Mouse (Mus musculus) midbrain, embryonic 13.5 days (tissue): ENCODE results near the gene Rfxap. TPM values are rescaled to one million over a fixed set of nuclear protein-coding genes. Genes with fewer than 3 reads are reported as not detected.
A peak's percentile ranks its signal among the peaks of the same experiment; 100 is the strongest.

Experiments
- ATAC-seq: fragments of 200-750 bp; cut with Nextera tagmentation; 2 replicates; pipeline ENCODE4 v1.8.0; 2017; ENCODE audit warnings: mild to moderate bottlenecking, moderate TSS enrichment, moderate library complexity
- H3K27ac ChIP-seq: fragments of 300-500 bp; sonication (generic); 2 replicates; pipeline ENCODE4 v1.5.1; 2015; ENCODE audit warnings: inconsistent platforms, mild to moderate bottlenecking, moderate library complexity
- H3K27me3 ChIP-seq: fragments of 300-500 bp; sonication (generic); 2 replicates; pipeline ENCODE4 v1.6.1; 2015; ENCODE audit warnings: mild to moderate bottlenecking, inconsistent platforms
- H3K36me3 ChIP-seq: fragments of 300-500 bp; sonication (generic); 2 replicates; pipeline ENCODE4 v1.6.1; 2015; ENCODE audit warnings: mild to moderate bottlenecking, inconsistent platforms
- H3K4me1 ChIP-seq: fragments of 300-500 bp; sonication (generic); replicated peaks from 2 replicates; pipeline ENCODE4 v1.6.1; 2015; ENCODE audit warnings: inconsistent platforms
- H3K4me2 ChIP-seq: fragments of 300-500 bp; sonication (generic); replicated peaks from 2 replicates; pipeline ENCODE4 v1.6.1; 2015; ENCODE audit warnings: moderate library complexity, mild to moderate bottlenecking, inconsistent platforms
- H3K4me3 ChIP-seq: fragments of 300-500 bp; sonication (generic); replicated peaks from 2 replicates; pipeline ENCODE4 v1.5.1; 2015; ENCODE audit warnings: mild to moderate bottlenecking, inconsistent platforms
- H3K9ac ChIP-seq: fragments of 300-500 bp; sonication (generic); replicated peaks from 2 replicates; pipeline ENCODE4 v1.6.1; 2015; ENCODE audit warnings: mild to moderate bottlenecking, inconsistent platforms
- H3K9me3 ChIP-seq: fragments of 300-500 bp; sonication (generic); 2 replicates; pipeline ENCODE4 v1.6.1; 2016; ENCODE audit warnings: mild to moderate bottlenecking, inconsistent platforms
- WGBS: fragments of 180-500 bp; shearing (Covaris S2); methylation state at CpG from one replicate; pipeline ENCODE4 v1.1.7; 2015; 5-methylcytosine and 5-hydroxymethylcytosine counted together
- polyA plus RNA-seq: library from polyadenylated mRNA; unstranded; fragments of >200 nt; fragmentation: Nextera tagmentation; extraction: Ambion mirVana; gene quantifications from 2 replicates; pipeline ENCODE4 v1.2.1, GENCODE M21; 2015

The Rfxap gene
- polyA plus RNA-seq, 1 experiment from 2014 or later = 40.0 TPM

DNA sequence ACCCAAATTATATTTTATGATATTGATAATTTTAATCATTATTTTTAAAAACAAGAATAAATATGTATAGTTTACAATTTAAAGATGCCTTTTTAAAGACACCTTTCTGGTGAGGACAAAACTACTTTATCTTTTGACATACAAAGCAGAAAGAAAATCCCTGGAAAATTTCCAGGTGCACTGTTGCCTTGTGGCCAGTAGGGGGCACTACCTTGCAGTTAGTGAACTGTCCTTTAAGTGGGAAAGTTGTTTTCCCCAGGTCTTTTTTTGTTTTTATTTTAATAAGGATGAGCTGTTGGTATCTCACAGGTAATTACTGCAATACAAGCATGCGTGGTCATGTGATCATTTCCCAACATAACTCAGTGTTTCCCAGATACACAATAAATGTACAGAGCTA is 11.8 kb downstream of the Rfxap start:
- no peaks in the 10 kb centered on the region for H3K4me1 ChIP-seq
- 100% methylated on average over 1 of the region's 1 CpGs for WGBS
- no peak overlapping the region for H3K4me3 ChIP-seq
- no peak overlapping the region for H3K27ac ChIP-seq
- H3K9me3 ChIP-seq = peaks cover 9% of the 10 kb centered on the region
- H3K27me3 ChIP-seq = no peaks in the 10 kb centered on the region
- H3K36me3 ChIP-seq = no peaks in the 10 kb centered on the region
- H3K4me2 ChIP-seq = no peak overlapping the region
- H3K9ac ChIP-seq = no peak overlapping the region
- no peak for ATAC-seq

DNA sequence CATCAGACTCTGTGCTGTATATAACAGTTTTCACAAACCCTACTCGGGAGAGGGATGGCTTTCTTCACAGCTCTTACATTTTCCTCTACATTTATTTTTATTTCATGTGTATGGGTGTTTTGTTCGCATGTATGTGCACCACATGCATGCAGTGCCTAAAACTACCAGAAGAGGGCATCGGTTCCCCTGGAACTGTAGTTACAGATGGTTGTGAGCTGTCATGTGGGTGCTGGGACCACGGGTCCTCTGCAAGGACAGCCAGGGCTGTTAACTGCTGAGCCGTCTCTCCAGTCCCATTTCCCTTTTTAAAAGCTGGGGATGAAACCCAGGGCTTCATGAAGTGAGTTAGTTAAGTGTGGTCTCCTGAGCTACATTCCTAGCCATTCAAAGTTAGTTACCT is 12.2 kb downstream of the Rfxap start:
- no peak for ATAC-seq
- 94% methylated on average over 5 of the region's 5 CpGs for WGBS
- H3K4me1 ChIP-seq = no peaks in the 10 kb centered on the region
- peaks cover 9% of the 10 kb centered on the region for H3K9me3 ChIP-seq
- no peak overlapping the region for H3K9ac ChIP-seq
- H3K4me3 ChIP-seq = no peak overlapping the region
- H3K36me3 ChIP-seq = no peaks in the 10 kb centered on the region
- no peak overlapping the region for H3K4me2 ChIP-seq
- no peak overlapping the region for H3K27ac ChIP-seq
- H3K27me3 ChIP-seq = no peaks in the 10 kb centered on the region

DNA sequence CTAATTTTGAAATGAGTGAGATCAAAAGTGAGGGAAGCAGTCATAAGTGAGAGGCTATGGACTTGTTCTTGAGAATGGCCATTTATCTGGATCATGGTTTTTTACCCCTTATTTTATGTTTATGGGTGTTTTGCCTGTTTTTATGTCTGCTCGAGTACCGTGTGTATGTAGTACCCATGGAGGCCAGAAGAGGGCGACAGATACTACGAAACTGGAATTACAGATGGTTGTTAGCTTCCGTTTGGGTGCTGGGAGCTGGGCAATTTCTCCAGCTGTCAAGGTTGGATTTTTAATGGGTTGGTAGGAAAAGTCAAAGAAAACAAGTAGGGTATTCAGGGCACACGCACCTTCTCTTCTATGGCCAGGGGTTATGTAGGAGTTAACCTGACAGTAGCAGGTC is 13.8 kb downstream of the Rfxap start:
- H3K4me2 ChIP-seq = no peak overlapping the region
- no peak overlapping the region for H3K9ac ChIP-seq
- no peak overlapping the region for H3K27ac ChIP-seq
- ATAC-seq = no peak
- H3K4me1 ChIP-seq = no peaks in the 10 kb centered on the region
- peaks cover 9% of the 10 kb centered on the region for H3K9me3 ChIP-seq
- H3K27me3 ChIP-seq = no peaks in the 10 kb centered on the region
- no peak overlapping the region for H3K4me3 ChIP-seq
- no peaks in the 10 kb centered on the region for H3K36me3 ChIP-seq
- WGBS = 85% methylated on average over 6 of the region's 6 CpGs

DNA sequence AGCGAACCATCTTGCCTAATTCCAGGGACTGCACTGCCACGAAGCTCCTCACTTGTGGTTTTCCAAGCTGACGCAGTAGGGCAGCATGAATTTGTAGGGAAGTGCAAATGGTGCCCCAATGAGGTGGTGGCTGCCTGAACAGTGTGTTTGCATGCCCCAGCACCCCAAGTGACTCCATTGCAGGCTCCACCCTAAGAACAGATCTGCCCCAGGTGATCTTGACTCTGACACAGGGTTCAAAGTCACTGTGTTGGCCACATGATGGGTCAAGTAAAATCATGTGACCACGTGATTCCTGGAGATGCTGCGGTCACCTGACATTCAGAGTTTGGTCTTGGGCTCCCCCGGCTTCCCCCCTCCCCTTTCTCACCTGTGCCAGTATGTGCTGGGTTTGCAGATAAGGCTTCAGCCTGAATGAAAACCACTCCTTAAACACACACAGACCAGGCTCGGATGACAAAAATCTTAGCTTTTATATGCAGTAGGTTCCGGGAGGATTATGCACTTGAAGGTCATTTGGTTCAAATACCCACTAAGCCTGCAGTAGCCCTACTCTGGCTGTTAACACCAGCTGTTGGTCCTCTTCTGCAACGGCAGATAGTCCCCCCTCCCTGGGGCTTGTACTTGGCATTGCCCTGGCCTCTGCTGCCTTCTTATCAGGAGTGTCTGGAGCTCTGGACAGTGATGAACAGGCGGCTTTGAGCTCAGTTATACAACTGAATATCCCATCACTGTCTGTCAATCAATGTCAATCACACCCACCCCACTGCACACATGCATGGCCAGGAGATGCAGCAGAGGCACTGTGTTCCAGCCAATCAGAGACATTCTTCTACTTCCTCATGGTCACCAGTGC is 15.5 kb downstream of the Rfxap start:
- Histone ChIP-seq H3K4me3 (no peak overlapping the region), H3K27me3 (no peaks in the 10 kb centered on the region), H3K27ac (no peak overlapping the region), H3K9ac (no peak overlapping the region), H3K36me3 (no peaks in the 10 kb centered on the region), H3K9me3 (peaks cover 9% of the 10 kb centered on the region), H3K4me2 (no peak overlapping the region), H3K4me1 (no peaks in the 10 kb centered on the region)
- 75% methylated on average over 10 of the region's 10 CpGs for WGBS
- ATAC-seq = peak; percentile 55; the same call in 1 of the 2 replicates

DNA sequence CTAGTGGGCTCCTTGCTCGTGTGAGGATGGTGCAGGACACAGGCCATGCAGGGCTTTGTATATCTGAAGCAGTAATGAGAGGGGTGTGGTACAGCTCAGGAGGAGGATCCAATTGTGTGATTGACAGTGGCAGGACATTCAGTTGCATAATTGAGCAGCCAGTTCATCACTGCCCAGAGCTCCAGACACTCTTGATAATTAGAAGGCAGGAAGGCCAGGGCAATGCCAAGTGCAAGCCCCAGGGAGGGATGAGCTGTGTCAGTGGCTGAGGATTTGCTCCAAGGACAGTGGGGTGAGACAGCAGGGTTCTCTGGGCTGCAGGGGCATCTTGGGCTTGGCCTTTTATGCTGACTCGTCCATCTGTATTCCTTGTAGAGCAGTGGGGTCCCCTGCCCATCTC is 17.0 kb downstream of the Rfxap start:
- H3K4me1 ChIP-seq = no peaks in the 10 kb centered on the region
- H3K9me3 ChIP-seq = peaks cover 9% of the 10 kb centered on the region
- H3K9ac ChIP-seq = no peak overlapping the region
- no peak overlapping the region for H3K4me2 ChIP-seq
- ATAC-seq = peak; percentile 43; the same call in 1 of the 2 replicates
- H3K27me3 ChIP-seq = no peaks in the 10 kb centered on the region
- H3K27ac ChIP-seq = no peak overlapping the region
- 52% methylated on average over 2 of the region's 2 CpGs for WGBS
- H3K36me3 ChIP-seq = no peaks in the 10 kb centered on the region
- H3K4me3 ChIP-seq = no peak overlapping the region

DNA sequence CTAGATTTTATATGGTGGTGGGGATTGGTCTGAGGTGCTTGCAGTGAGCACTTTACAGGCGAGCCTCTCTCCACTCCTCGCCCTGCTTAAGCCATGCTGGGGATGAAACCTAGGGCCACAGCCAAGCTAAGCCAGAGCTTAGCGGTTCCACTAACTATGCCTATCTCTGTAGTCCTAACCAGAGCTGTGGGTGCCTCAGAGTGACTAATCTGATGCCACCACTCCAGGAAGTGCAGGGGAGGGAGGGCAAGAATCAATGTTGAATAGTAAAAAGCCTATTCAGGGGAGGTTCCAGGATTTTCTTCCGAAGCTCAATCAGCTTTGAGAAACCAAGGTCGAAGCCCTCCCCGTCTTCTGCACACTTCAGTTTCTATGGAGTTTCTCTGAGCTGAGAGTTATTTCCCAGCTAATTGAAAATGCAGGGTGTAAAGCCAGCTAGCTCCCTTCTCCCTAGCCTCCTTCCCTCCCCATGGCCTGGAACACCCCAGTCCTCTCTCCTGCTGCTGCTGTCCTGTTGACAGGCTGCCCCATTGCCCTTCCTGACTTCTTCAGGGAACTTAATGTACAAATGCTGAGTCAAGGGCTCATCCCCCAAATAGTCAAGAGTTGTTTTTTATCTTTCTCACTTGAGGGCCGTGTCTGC is 31.5 kb downstream of the Rfxap start:
- Histone ChIP-seq H3K27me3 (no peaks in the 10 kb centered on the region), H3K4me2 (no peak overlapping the region), H3K4me1 (no peaks in the 10 kb centered on the region), H3K4me3 (no peak overlapping the region), H3K9ac (no peak overlapping the region), H3K9me3 (peaks cover 3% of the 10 kb centered on the region; the same call in 1 of the 2 replicates), H3K27ac (no peak overlapping the region), H3K36me3 (no peaks in the 10 kb centered on the region)
- WGBS = 67% methylated on average over 7 of the region's 7 CpGs
- no peak for ATAC-seq

DNA sequence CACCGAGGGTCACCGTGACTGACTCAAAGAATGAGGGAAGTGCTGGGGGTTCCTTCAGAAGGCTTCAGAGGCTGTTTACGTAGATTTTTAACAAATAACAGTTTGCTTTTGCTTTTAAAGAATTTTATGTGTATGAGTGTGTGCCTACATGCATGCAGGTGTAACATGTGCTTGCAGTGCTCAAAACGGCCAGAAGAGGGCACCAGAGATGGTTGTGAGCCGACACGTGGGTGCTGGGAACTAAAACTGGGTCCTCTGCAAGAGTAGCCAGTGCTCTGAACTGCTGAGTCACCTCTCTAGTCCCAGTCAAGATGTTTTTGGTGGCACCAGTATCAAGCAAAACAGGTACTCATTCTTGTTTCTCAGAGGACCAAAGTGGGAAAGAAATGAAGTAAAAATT is 34.0 kb downstream of the Rfxap start:
- Histone ChIP-seq H3K27ac (no peak overlapping the region), H3K9me3 (peaks cover 3% of the 10 kb centered on the region; the same call in 1 of the 2 replicates), H3K36me3 (no peaks in the 10 kb centered on the region), H3K9ac (no peak overlapping the region), H3K4me2 (no peak overlapping the region), H3K4me3 (no peak overlapping the region), H3K27me3 (no peaks in the 10 kb centered on the region), H3K4me1 (0 out of 2 replicates have a peak, but pooled peaks cover 6% of the 10 kb centered on the region)
- no peak for ATAC-seq
- 84% methylated on average over 6 of the region's 6 CpGs for WGBS

DNA sequence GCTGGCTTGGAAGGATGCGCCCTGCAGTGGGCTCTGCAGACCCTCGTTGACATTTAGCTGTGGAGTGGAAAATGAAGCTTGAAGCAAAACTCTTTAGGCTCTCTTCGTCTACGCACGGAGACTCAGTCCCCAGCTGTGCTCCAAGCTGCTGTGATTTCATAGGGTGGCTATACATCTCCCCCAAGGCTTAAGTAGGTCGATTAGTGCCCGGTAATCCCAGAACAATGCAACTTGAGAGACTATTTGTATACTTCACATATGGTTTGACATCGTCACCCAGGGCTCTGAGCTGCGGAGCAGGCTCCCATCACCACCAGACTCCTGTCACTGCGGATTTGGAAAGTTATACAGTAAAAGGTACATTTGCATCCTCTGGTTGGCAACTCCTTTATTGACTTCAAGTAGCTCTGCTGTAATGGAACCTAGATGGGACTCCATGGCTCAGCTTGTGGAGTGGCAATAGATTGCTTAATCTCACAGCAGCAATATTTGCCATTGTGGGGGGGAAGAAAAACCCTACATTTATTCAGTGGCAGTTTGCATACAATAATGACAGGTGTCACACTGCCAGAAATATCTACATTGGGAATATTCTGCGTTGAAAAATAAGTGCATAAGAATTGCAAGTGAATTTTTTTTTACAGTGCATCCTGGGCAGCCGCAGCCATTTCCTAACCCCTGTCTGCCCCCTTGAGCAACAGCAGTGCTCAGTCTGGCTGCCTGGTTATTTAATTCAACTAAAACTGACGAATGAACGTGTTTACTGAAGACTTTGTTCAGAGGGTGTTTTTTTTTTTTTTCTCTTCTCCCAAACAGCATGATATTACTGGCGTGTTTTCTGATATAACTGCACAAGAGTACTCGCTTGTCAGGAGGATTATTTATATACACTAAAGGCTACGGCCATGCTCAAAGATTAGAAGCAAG is 38.0 kb downstream of the Rfxap start:
- 56% methylated on average over 17 of the region's 17 CpGs for WGBS
- Histone ChIP-seq H3K27ac (no peak overlapping the region), H3K9me3 (peaks cover 3% of the 10 kb centered on the region; the same call in 1 of the 2 replicates), H3K4me2 (no peak overlapping the region), H3K36me3 (no peaks in the 10 kb centered on the region), H3K27me3 (no peaks in the 10 kb centered on the region), H3K4me3 (no peak overlapping the region), H3K4me1 (0 out of 2 replicates have a peak, but pooled peaks cover 6% of the 10 kb centered on the region), H3K9ac (no peak overlapping the region)
- no peak for ATAC-seq

DNA sequence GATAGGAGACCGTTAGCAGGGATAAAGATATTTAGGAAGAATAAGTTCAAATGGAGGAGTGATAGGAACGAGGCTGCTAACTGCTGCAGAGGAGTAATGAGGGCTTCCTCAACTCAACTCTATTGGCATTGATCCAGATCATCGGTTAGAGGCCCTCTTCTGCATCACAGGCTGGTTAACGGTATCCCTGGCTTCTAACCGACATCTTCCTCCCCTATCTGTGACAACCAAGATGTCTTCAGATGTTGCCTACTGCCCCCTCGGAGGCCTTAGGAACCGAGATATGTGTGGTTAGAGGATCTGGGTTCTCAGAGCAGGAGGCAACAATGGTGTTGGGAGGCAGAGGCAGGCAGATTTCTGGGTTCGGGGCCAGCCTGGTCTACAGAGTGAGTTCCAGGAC is 39.0 kb downstream of the Rfxap start:
- Histone ChIP-seq H3K27me3 (no peaks in the 10 kb centered on the region), H3K4me2 (no peak overlapping the region), H3K9me3 (peaks cover under 1% of the 10 kb centered on the region; the same call in 1 of the 2 replicates), H3K4me3 (no peak overlapping the region), H3K9ac (no peak overlapping the region), H3K36me3 (no peaks in the 10 kb centered on the region), H3K4me1 (0 out of 2 replicates have a peak, but pooled peaks cover 6% of the 10 kb centered on the region), H3K27ac (no peak overlapping the region)
- 95% methylated on average over 8 of the region's 8 CpGs for WGBS
- ATAC-seq = no peak

DNA sequence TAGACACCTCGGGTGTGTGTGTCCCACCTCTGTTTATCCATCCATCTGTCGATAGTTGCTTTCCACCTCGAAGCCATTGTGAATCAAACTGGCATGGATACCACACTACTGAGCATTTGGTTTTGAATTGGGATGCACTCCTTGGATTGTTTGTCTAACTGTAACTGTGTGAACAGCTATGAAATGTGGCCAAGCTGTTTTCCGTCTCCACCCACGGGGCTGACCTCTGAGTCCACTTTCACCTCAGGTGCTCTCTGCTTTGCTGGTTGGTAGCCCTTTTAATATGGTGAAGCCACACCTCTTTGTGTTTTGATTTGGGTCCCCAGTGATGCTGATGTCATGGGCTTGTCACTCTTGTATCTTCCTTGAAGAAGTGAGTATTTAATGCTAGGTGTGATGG is 40.8 kb downstream of the Rfxap start:
- no peaks in the 10 kb centered on the region for H3K36me3 ChIP-seq
- no peaks in the 10 kb centered on the region for H3K9me3 ChIP-seq
- 90% methylated on average over 5 of the region's 5 CpGs for WGBS
- H3K4me2 ChIP-seq = no peak overlapping the region
- no peaks in the 10 kb centered on the region for H3K27me3 ChIP-seq
- ATAC-seq = no peak
- H3K9ac ChIP-seq = no peak overlapping the region
- no peak overlapping the region for H3K4me3 ChIP-seq
- 0 out of 2 replicates have a peak, but pooled peaks cover 6% of the 10 kb centered on the region for H3K4me1 ChIP-seq
- no peak overlapping the region for H3K27ac ChIP-seq

DNA sequence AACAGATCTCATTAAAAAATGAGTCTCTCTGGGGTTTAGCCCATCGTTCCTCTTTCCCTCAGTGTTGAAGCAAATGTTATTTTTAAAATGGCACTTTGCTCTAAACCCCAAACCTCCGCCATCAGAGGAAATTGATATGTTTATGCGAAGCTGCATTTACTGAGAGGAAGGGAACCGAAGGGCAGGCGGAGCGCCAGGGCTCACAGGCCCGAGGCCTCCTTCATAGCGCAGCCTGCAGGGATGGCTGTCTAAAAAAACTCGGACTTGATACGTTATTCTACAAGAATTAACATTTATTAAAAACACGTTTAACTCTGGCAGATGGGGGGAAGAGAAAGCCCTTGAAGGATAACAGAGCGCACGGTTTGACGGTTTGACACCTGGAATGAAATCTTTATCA is 41.6 kb downstream of the Rfxap start:
- Histone ChIP-seq H3K4me1 (0 out of 2 replicates have a peak, but pooled peaks cover 6% of the 10 kb centered on the region), H3K9me3 (no peaks in the 10 kb centered on the region), H3K27me3 (no peaks in the 10 kb centered on the region), H3K36me3 (no peaks in the 10 kb centered on the region), H3K9ac (no peak overlapping the region), H3K27ac (no peak overlapping the region), H3K4me3 (no peak overlapping the region), H3K4me2 (no peak overlapping the region)
- ATAC-seq = no peak
- 86% methylated on average over 14 of the region's 14 CpGs for WGBS
